Mouse (Mus musculus) thymus, adult 2 months (tissue): ENCODE measurements around the gene Fli1. TPM values are rescaled to one million over a fixed set of nuclear protein-coding genes. Genes with fewer than 3 reads are reported as not detected.

Source experiments
- DNase-seq: peaks from one replicate; pipeline ENCODE4 v3.0.0; 2021
- H3K27ac ChIP-seq: fragments of 200-500 bp; 2 replicates; pipeline ENCODE4 v1.5.1; 2012; ENCODE audit warnings: low read length, control low read depth; ENCODE audit not compliant: control insufficient read depth, insufficient read depth
- H3K27me3 ChIP-seq: fragments of 200-500 bp; 2 replicates; pipeline ENCODE4 v1.6.1; 2012; ENCODE audit warnings: mild to moderate bottlenecking, low read length, moderate library complexity, mixed read lengths; ENCODE audit not compliant: control insufficient read depth, insufficient read depth
- H3K36me3 ChIP-seq: fragments of 200-500 bp; 2 replicates; pipeline ENCODE4 v1.6.1; 2012; ENCODE audit warnings: mild to moderate bottlenecking, low read length, moderate library complexity; ENCODE audit not compliant: control insufficient read depth, insufficient read depth
- H3K4me1 ChIP-seq: fragments of 200-500 bp; replicated peaks from 2 replicates; pipeline ENCODE4 v1.6.1; 2012; ENCODE audit warnings: low read length; ENCODE audit not compliant: control insufficient read depth, insufficient read depth
- H3K4me3 ChIP-seq: fragments of 200-500 bp; 2 replicates; pipeline ENCODE4 v1.5.1; 2012; ENCODE audit warnings: mild to moderate bottlenecking, low read length, control low read depth, moderate library complexity; ENCODE audit not compliant: control insufficient read depth, insufficient read depth
- CTCF ChIP-seq: fragments of 200-500 bp; IDR thresholded peaks from 2 replicates; pipeline ENCODE4 v1.5.1; 2012; ENCODE audit warnings: mild to moderate bottlenecking, control low read depth, low read length, moderate library complexity, borderline replicate concordance; ENCODE audit not compliant: control insufficient read depth, poor library complexity, insufficient read depth; ENCODE audit errors: extremely low read depth
- POLR2A ChIP-seq: fragments of 200-500 bp; IDR thresholded peaks from 2 replicates; pipeline ENCODE4 v1.6.1; 2012; ENCODE audit warnings: mild to moderate bottlenecking, low read length, control low read depth, moderate library complexity; ENCODE audit not compliant: control insufficient read depth, poor library complexity, insufficient read depth; ENCODE audit errors: extremely low read depth
- WGBS: fragments of 180-500 bp; shearing (Covaris S2); methylation state at CpG from one replicate; pipeline ENCODE4 v1.1.7; 2018; 5-methylcytosine and 5-hydroxymethylcytosine counted together
- polyA plus RNA-seq: library from polyadenylated mRNA; depleted of rRNA; stranded (reverse); fragments of >200 nt; gene quantifications from 2 replicates; pipeline ENCODE4 v1.2.3, GENCODE M21; 2012

The Fli1 gene
- polyA plus RNA-seq, 1 experiment: 28.5 TPM

DNA sequence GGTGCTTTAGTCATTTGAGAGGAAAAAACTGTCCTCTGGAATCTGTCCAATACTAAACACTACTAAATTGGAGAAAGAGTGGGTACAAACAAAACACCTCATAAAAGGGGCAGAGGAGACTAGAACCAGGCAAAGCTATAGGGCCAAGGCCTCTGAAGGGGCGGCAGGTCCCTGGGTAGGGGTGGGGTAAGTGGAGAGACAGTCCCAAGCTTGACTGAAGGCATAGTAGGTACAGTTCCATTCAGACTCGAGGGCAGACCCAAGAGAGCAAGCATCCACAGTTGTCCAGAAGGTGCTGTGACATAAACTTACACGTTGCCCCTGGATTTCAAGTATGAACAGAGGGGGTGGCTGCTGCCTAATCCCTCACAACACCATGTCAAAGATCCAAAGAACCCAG is 99.5 kb downstream of the Fli1 start:
- WGBS: 96% methylated on average over 3 of the region's 3 CpGs
- TF ChIP-seq CTCF: no peak
- no peak for TF ChIP-seq POLR2A
- H3K27ac ChIP-seq: no peak overlapping the region
- H3K4me1 ChIP-seq: no peaks in the 10 kb centered on the region
- H3K4me3 ChIP-seq: no peak overlapping the region
- H3K27me3 ChIP-seq: no peaks in the 10 kb centered on the region
- DNase-seq: no peak
- H3K36me3 ChIP-seq: peaks cover 32% of the 10 kb centered on the region

- peaks cover 43% of the 10 kb centered on the region for H3K36me3 ChIP-seq
- H3K27ac ChIP-seq: no peak overlapping the region
- TF ChIP-seq POLR2A: no peak
- no peak for TF ChIP-seq CTCF
- no peak overlapping the region for H3K4me3 ChIP-seq
- no peaks in the 10 kb centered on the region for H3K27me3 ChIP-seq
- 95% methylated on average over 19 of the region's 19 CpGs for WGBS
- H3K4me1 ChIP-seq: no peaks in the 10 kb centered on the region
- no peak for DNase-seq
These were observed 108.1 kb downstream of the Fli1 start for GRCm38 (mm10) chr9:32434241-32435213.

DNA sequence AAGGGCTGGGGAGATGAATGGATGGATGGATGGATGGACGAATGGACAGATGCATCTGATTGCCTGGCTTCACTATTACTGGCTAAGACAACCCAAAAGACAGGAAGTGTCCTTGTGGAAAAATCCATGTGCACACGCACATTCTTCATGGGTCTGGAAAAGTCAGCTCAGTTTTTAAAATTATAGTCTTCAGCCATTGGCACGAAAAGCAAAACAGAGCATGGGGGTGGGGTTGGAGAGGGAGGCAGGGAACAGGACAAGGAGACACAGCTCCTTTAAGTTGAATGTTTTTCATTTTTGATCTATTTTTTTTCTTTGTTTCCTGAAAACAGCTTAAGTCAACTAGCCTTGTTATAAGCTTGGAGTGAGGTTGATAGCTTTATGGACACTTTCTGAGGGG is 111.6 kb downstream of the Fli1 start:
- DNase-seq: no peak
- Histone ChIP-seq H3K4me1 (no peaks in the 10 kb centered on the region), H3K27me3 (no peaks in the 10 kb centered on the region), H3K27ac (no peak overlapping the region), H3K36me3 (peaks cover 61% of the 10 kb centered on the region), H3K4me3 (no peak overlapping the region)
- WGBS: 97% methylated on average over 3 of the region's 3 CpGs
- TF ChIP-seq POLR2A (no peak), CTCF (no peak)

- TF ChIP-seq CTCF: no peak
- no peak for TF ChIP-seq POLR2A
- Histone ChIP-seq H3K27me3 (no peaks in the 10 kb centered on the region), H3K27ac (no peak overlapping the region), H3K36me3 (peaks cover 88% of the 10 kb centered on the region), H3K4me3 (no peak overlapping the region), H3K4me1 (no peaks in the 10 kb centered on the region)
- WGBS: 92% methylated on average over 7 of the region's 7 CpGs
- DNase-seq: no peak
These were observed 117.3 kb downstream of the Fli1 start for GRCm38 (mm10) chr9:32425321-32425720.

GRCm38 (mm10) chr9:32420711-32421110 is 122.0 kb downstream of the Fli1 start:
- no peak overlapping the region for H3K27ac ChIP-seq
- no peaks in the 10 kb centered on the region for H3K27me3 ChIP-seq
- no peaks in the 10 kb centered on the region for H3K4me1 ChIP-seq
- no peak for DNase-seq
- TF ChIP-seq CTCF (no peak), POLR2A (no peak)
- H3K36me3 ChIP-seq: peaks cover 48% of the 10 kb centered on the region
- no peak overlapping the region for H3K4me3 ChIP-seq

GRCm38 (mm10) chr9:32417466-32418116 is 125.1 kb downstream of the Fli1 start:
- H3K4me1 ChIP-seq: no peaks in the 10 kb centered on the region
- H3K27ac ChIP-seq: no peak overlapping the region
- H3K36me3 ChIP-seq: peaks cover 18% of the 10 kb centered on the region
- H3K27me3 ChIP-seq: no peaks in the 10 kb centered on the region
- no peak for DNase-seq
- TF ChIP-seq CTCF: no peak
- WGBS: 85% methylated on average over 8 of the region's 8 CpGs
- H3K4me3 ChIP-seq: no peak overlapping the region
